Mouse (Mus musculus) limb, embryonic 14.5 days (tissue): ENCODE results near the gene Prss34. TPM values are rescaled to one million over a fixed set of nuclear protein-coding genes. Genes with fewer than 3 reads are reported as not detected.

Experiments used
- ATAC-seq: fragments of 200-750 bp; cut with Nextera tagmentation; 2 replicates; pipeline ENCODE4 v1.8.0; 2017; ENCODE audit warnings: low read depth, moderate number of reproducible peaks, moderate TSS enrichment; ENCODE audit not compliant: low FRiP score
- DNase-seq: peaks from one replicate; pipeline ENCODE4 v3.0.0-alpha.2; 2015; ENCODE audit warnings: low spot score
- H3K27ac ChIP-seq: fragments of 300-500 bp; sonication (generic); replicated peaks from 2 replicates; pipeline ENCODE4 v1.5.1; 2014; ENCODE audit warnings: low read depth, mild to moderate bottlenecking, low read length, moderate library complexity, mixed read lengths
- H3K27me3 ChIP-seq: fragments of 300-500 bp; sonication (generic); 2 replicates; pipeline ENCODE4 v1.6.1; 2014; ENCODE audit warnings: low read length, mixed read lengths; ENCODE audit not compliant: control insufficient read depth, insufficient read depth
- H3K36me3 ChIP-seq: fragments of 300-500 bp; sonication (generic); 2 replicates; pipeline ENCODE4 v1.6.1; 2014; ENCODE audit warnings: mild to moderate bottlenecking, low read length, moderate library complexity, mixed read lengths; ENCODE audit not compliant: control insufficient read depth, insufficient read depth
- H3K4me1 ChIP-seq: fragments of 300-500 bp; sonication (generic); 2 replicates; pipeline ENCODE4 v1.6.1; 2014; ENCODE audit warnings: antibody characterized with exemption, low read length, mixed read lengths; ENCODE audit not compliant: control insufficient read depth, insufficient read depth
- H3K4me2 ChIP-seq: fragments of 300-500 bp; sonication (generic); replicated peaks from 2 replicates; pipeline ENCODE4 v1.6.1; 2014; ENCODE audit warnings: low read depth, mild to moderate bottlenecking, low read length, moderate library complexity; ENCODE audit not compliant: severe bottlenecking
- H3K4me3 ChIP-seq: fragments of 300-500 bp; sonication (generic); replicated peaks from 2 replicates; pipeline ENCODE4 v1.5.1; 2014; ENCODE audit warnings: low read length
- H3K9ac ChIP-seq: fragments of 300-500 bp; sonication (generic); 2 replicates; pipeline ENCODE4 v1.6.1; 2014; ENCODE audit warnings: mild to moderate bottlenecking, low read depth, low read length, moderate library complexity; ENCODE audit not compliant: severe bottlenecking
- H3K9me3 ChIP-seq: fragments of 300-500 bp; sonication (generic); 2 replicates; pipeline ENCODE4 v1.6.1; 2016; ENCODE audit warnings: low read length; ENCODE audit not compliant: control insufficient read depth
- POLR2A ChIP-seq: fragments of 200-500 bp; IDR thresholded peaks from 2 replicates; pipeline ENCODE4 v1.8.0; 2012; ENCODE audit warnings: inconsistent platforms, mild to moderate bottlenecking, moderate library complexity, borderline replicate concordance; ENCODE audit not compliant: insufficient read depth, insufficient read length; ENCODE audit errors: extremely low read depth
- WGBS: fragments of 180-500 bp; shearing (Covaris S2); extraction: QIAGEN DNeasy Blood & Tissue Kit; methylation state at CpG from one replicate; pipeline ENCODE4 v1.1.7; 2014; 5-methylcytosine and 5-hydroxymethylcytosine counted together
- polyA plus RNA-seq, 2 experiments: library from polyadenylated mRNA; depleted of rRNA in 1 of 2; stranded (reverse) in 1 of 2; unstranded in 1 of 2; fragments of >200 nt; fragmentation: Nextera tagmentation in 1 of 2; extraction: Ambion mirVana in 1 of 2; gene quantifications; 2 replicates each; pipeline versions ENCODE4 v1.2.1 to v1.2.3; 2012 to 2014

Gene Prss34
- polyA plus RNA-seq, 2 experiments, result 6.0 to 10.6 TPM

DNA sequence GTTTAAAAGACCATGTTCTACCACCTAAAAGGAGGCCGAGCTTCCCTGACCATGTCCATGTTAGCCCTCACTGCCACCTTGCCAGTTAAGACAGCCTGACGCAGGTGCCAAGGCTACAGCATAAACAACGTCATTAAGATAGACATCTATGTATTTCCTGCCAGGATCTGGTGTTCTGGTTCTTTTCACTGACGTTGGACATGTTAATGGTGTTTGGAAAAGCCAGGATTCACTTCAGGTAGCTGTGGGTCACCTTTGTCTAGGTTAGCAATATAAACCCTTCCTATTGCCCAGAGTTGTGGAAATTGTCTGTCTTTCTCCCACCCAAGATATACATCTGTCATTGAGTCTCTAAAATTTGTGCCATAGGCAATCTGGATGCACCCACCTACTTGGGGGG is 10.2 kb downstream of the Prss34 start, which contains the start of gene Prss28:
Gene Prss28 (plus strand): TSS at position 301 of the 400 bp plus-strand sequence.
- no peaks in the 10 kb centered on the region for H3K27me3 ChIP-seq
- 63% methylated on average over 4 of the region's 4 CpGs for WGBS
- no peak for TF ChIP-seq POLR2A
- H3K4me3 ChIP-seq, result no peak within 1 kb of the TSS
- no peak within 1 kb of the TSS for H3K4me2 ChIP-seq
- no peak for ATAC-seq
- no peaks in the 10 kb centered on the region for H3K9me3 ChIP-seq
- no peaks in the 10 kb centered on the region for H3K36me3 ChIP-seq
- H3K4me1 ChIP-seq, result no peaks in the 10 kb centered on the region
- H3K27ac ChIP-seq, result no peak within 1 kb of the TSS
- DNase-seq, result no peak
- H3K9ac ChIP-seq, result no peak within 1 kb of the TSS

DNA sequence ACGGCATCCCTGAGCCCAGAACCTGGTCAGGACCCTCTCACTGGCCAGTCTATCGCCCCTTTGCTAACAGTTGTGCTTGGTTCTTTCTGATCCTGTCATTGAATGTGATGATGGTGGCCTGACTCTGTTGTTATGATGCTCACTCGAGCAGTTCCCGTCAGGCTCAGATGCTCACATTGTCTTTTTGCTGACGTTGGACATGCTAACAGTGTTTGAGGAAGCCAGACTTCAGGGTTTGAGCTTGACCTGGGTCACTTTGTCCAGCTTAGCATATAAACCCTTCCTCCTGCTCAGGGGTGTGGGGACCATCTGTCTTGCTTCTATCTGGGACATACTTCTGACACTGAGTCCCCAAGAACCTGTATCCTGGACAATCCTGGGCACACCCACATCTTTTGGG is 20.2 kb downstream of the Prss34 start, which contains the start of gene Prss29:
Gene Prss29 (plus strand): TSS at position 301 of the 400 bp plus-strand sequence.
- H3K4me2 ChIP-seq, result no peak within 1 kb of the TSS
- H3K27me3 ChIP-seq, result no peaks in the 10 kb centered on the region
- no peak for TF ChIP-seq POLR2A
- H3K9me3 ChIP-seq, result no peaks in the 10 kb centered on the region
- no peak within 1 kb of the TSS for H3K4me3 ChIP-seq
- DNase-seq, result no peak
- no peaks in the 10 kb centered on the region for H3K36me3 ChIP-seq
- no peak within 1 kb of the TSS for H3K9ac ChIP-seq
- no peak for ATAC-seq
- H3K4me1 ChIP-seq, result no peaks in the 10 kb centered on the region
- H3K27ac ChIP-seq, result no peak within 1 kb of the TSS
- 83% methylated on average over 5 of the region's 5 CpGs for whole genome bisulfite sequencing

DNA sequence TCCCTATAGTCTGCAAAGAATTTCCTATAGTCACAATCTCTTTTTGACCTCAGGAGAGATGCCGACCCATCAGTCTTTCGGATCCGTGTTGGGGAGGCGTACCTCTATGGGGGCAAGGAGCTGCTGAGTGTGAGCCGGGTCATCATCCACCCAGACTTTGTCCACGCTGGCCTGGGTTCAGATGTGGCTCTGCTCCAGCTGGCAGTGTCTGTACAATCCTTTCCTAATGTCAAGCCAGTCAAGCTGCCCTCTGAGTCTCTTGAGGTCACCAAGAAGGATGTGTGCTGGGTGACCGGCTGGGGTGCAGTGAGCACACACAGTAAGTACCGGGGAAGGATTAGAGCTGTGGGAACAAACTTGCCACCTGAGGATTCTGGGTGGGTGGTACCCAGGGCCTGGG is 22.6 kb downstream of the Prss34 start:
- no peak overlapping the region for H3K9ac ChIP-seq
- H3K4me2 ChIP-seq, result no peak overlapping the region
- no peak overlapping the region for H3K4me3 ChIP-seq
- no peaks in the 10 kb centered on the region for H3K36me3 ChIP-seq
- DNase-seq (no peak), ATAC-seq (no peak)
- H3K27me3 ChIP-seq, result no peaks in the 10 kb centered on the region
- no peaks in the 10 kb centered on the region for H3K4me1 ChIP-seq
- H3K27ac ChIP-seq, result no peak overlapping the region
- WGBS, result 93% methylated on average over 8 of the region's 8 CpGs
- H3K9me3 ChIP-seq, result no peaks in the 10 kb centered on the region
- TF ChIP-seq POLR2A, result no peak

DNA sequence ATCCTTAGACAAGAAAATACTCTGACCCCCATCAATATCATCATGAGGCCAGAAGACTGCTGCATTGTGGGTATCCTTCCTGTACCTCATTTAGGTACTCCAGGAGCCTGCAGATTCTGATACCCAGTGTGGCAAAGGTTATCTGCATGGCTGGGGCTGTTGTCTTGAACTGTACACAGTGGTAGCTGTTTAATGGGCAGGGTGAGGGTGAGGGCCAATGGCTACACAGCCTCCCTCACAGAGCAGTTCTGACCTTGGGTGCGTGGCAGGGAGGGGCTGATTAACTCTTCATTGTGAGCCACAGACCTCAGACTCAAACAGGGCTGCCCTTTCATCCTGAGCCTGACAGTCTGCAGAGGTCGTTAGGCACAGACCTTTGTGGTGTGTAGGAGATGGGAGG is 24.7 kb downstream of the Prss34 start:
- Histone ChIP-seq H3K9me3 (no peaks in the 10 kb centered on the region), H3K4me3 (no peak overlapping the region), H3K27ac (no peak overlapping the region), H3K9ac (no peak overlapping the region), H3K27me3 (no peaks in the 10 kb centered on the region), H3K36me3 (no peaks in the 10 kb centered on the region), H3K4me2 (no peak overlapping the region), H3K4me1 (no peaks in the 10 kb centered on the region)
- WGBS, result 10% methylated on average over 2 of the region's 2 CpGs
- no peak for TF ChIP-seq POLR2A
- ATAC-seq (no peak), DNase-seq (no peak)

DNA sequence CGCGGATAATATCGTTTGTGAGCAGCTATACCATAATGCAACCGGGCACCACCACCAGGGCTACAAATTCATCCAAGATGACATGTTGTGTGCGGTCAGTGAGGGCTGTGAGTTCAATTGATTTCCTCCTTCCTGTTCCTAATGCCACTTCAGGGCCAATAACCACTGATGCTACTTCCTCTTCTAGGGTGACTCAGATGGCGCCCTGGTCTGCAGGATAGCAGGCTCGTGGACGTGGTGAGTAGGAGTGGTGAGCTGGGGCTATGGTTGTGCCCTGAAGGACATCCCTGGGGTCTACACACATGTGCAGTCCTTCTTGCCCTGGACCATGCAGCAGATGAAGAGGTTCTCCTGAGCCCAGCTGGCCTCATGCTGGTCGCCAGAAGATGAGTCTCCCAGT is 34.1 kb downstream of the Prss34 start:
- Histone ChIP-seq H3K36me3 (no peaks in the 10 kb centered on the region), H3K27ac (no peak overlapping the region), H3K9ac (no peak overlapping the region), H3K27me3 (peaks cover 4% of the 10 kb centered on the region; the same call in 1 of the 2 replicates), H3K4me3 (no peak overlapping the region), H3K4me2 (no peak overlapping the region), H3K4me1 (no peaks in the 10 kb centered on the region), H3K9me3 (no peaks in the 10 kb centered on the region)
- TF ChIP-seq POLR2A, result no peak
- WGBS, result 65% methylated on average over 9 of the region's 9 CpGs
- no peak for DNase-seq
- ATAC-seq, result no peak

DNA sequence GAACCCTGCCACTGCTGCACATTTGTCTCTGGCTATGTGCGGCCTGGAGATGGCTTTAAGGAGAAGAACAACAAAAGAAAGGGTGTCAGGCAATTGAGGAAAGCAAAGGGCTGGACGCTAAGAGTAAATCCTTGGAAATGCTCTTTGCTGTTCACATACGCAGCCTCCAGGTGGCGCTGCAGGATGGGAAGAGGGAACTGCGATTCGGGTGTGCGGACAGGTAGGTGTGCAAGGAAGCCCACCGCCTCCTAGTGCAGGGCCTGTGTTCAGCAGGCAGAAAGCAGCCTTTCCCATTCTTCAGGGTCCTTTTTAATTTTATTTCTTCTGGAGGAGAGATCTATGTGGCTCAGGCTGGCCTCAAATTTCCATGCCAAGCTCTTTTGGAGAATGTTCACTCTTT is 35.7 kb downstream of the Prss34 start:
- ATAC-seq (no peak), DNase-seq (peak; percentile 64)
- H3K36me3 ChIP-seq, result no peaks in the 10 kb centered on the region
- no peak overlapping the region for H3K4me3 ChIP-seq
- no peak overlapping the region for H3K4me2 ChIP-seq
- TF ChIP-seq POLR2A, result no peak
- no peaks in the 10 kb centered on the region for H3K4me1 ChIP-seq
- peaks cover 4% of the 10 kb centered on the region; the same call in 1 of the 2 replicates for H3K27me3 ChIP-seq
- no peak overlapping the region for H3K27ac ChIP-seq
- H3K9ac ChIP-seq, result no peak overlapping the region
- no peaks in the 10 kb centered on the region for H3K9me3 ChIP-seq
- WGBS, result under 1% methylated on average over 8 of the region's 8 CpGs
